Mouse (Mus musculus) myocyte (in vitro differentiated cells): ENCODE results near the gene Olfr49. TPM values are rescaled to one million over a fixed set of nuclear protein-coding genes. Genes with fewer than 3 reads are reported as not detected.

Source experiments
- H3K27me3 ChIP-seq: one replicate; pipeline ENCODE4 v1.6.1; 2011; ENCODE audit not compliant: control insufficient read depth, insufficient read depth, insufficient read length
- H3K36me3 ChIP-seq: one replicate; pipeline ENCODE4 v1.6.1; 2011; ENCODE audit not compliant: control insufficient read depth, insufficient read depth
- H3K4me2 ChIP-seq: one replicate; pipeline ENCODE4 v1.6.1; 2011; ENCODE audit warnings: low read depth, control low read depth
- H3K4me3 ChIP-seq: one replicate; pipeline ENCODE4 v1.5.1; 2011; ENCODE audit warnings: mild to moderate bottlenecking, control low read depth, moderate library complexity
- H3K79me2 ChIP-seq: one replicate; pipeline ENCODE4 v1.6.1; 2011; ENCODE audit not compliant: control insufficient read depth, insufficient read depth
- H3ac ChIP-seq: one replicate; pipeline ENCODE4 v1.6.1; 2011; ENCODE audit not compliant: control insufficient read depth, insufficient read length
- CEBPB ChIP-seq: IDR thresholded peaks from 2 replicates; pipeline ENCODE4 v1.6.1; 2011; ENCODE audit warnings: mild to moderate bottlenecking, moderate library complexity; ENCODE audit not compliant: poor library complexity, insufficient read depth, severe bottlenecking
- E2F4 ChIP-seq: IDR thresholded peaks from one replicate; pipeline ENCODE4 v1.6.1; 2011; ENCODE audit warnings: mild to moderate bottlenecking, control low read depth, moderate library complexity; ENCODE audit not compliant: insufficient read depth
- MAX ChIP-seq: IDR thresholded peaks from one replicate; pipeline ENCODE4 v1.6.1; 2011; ENCODE audit warnings: low read depth, mild to moderate bottlenecking, control low read depth
- MYOD1 ChIP-seq, 3 experiments: IDR thresholded peaks; one replicate each; pipeline ENCODE4 v1.6.1; 2011; ENCODE audit warnings: control low read depth in 2 of 3, low read depth in 2 of 3, mild to moderate bottlenecking in 2 of 3, moderate library complexity in 1 of 3; ENCODE audit not compliant: insufficient read length in 2 of 3, control insufficient read depth in 1 of 3
- MYOG ChIP-seq, 3 experiments: IDR thresholded peaks; one replicate each; pipeline ENCODE4 v1.6.1; 2011; ENCODE audit warnings: control low read depth in 2 of 3, low read depth in 2 of 3, mild to moderate bottlenecking in 2 of 3; ENCODE audit not compliant: insufficient read length in 2 of 3, control insufficient read depth in 1 of 3, insufficient read depth in 1 of 3
- POLR2A ChIP-seq: IDR thresholded peaks from one replicate; pipeline ENCODE4 v1.6.1; 2011; ENCODE audit warnings: low read depth, mild to moderate bottlenecking, control low read depth, moderate library complexity; ENCODE audit not compliant: insufficient read length
- POLR2AphosphoS2 ChIP-seq: IDR thresholded peaks from one replicate; pipeline ENCODE4 v1.6.1; 2011; ENCODE audit warnings: low read depth, control low read depth; ENCODE audit not compliant: insufficient read length
- REST ChIP-seq: IDR thresholded peaks from one replicate; pipeline ENCODE4 v1.6.1; 2011; ENCODE audit warnings: mild to moderate bottlenecking, control low read depth, moderate library complexity; ENCODE audit not compliant: insufficient read depth, insufficient read length
- SRF ChIP-seq: IDR thresholded peaks from one replicate; pipeline ENCODE4 v1.6.1; 2011; ENCODE audit warnings: low read depth; ENCODE audit not compliant: control insufficient read depth, insufficient read length
- TCF12 ChIP-seq: IDR thresholded peaks from one replicate; pipeline ENCODE4 v1.6.1; 2011; ENCODE audit warnings: mild to moderate bottlenecking, control low read depth; ENCODE audit not compliant: poor library complexity, insufficient read depth, severe bottlenecking
- TCF3 ChIP-seq: IDR thresholded peaks from one replicate; pipeline ENCODE4 v1.6.1; 2011; ENCODE audit warnings: low read depth, control low read depth; ENCODE audit not compliant: insufficient read length
- USF1 ChIP-seq: IDR thresholded peaks from one replicate; pipeline ENCODE4 v1.6.1; 2011; ENCODE audit warnings: low read depth, mild to moderate bottlenecking, control low read depth, moderate library complexity
- polyA plus RNA-seq: library from polyadenylated mRNA; unstranded; fragments of >200 nt; fragmentation: generic; extraction: Trizol; gene quantifications from one replicate; pipeline ENCODE4 v1.2.1, GENCODE M21; 2012; ENCODE audit warnings: missing spikeins

Olfr49 gene
- polyA plus RNA-seq, 1 experiment, result not detected

DNA sequence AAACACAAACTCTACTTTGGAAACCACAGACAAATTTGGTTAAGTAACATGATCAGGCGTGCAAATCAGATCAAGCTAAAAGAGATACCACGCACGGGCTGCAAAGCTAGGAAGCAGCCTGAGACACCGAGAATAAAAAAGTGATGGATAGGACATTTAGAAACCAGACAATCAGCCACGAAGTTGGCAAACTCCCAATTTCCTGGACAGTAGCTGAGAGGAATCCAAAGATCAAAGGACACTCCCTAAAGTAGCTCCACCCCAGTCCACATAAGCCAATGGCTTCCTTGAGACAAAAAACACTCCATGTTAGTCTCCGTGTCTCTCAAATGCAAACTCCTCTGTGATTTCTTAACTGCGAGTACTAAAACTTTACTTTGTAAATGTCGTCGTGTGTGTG lies 35.4 kb downstream of the Olfr49 start:
- TF ChIP-seq MAX (no peak), E2F4 (no peak), SRF (no peak)
- H3K4me3 ChIP-seq, result no peak overlapping the region
- no peak overlapping the region for H3K4me2 ChIP-seq
- no peak overlapping the region for H3ac ChIP-seq
- peaks cover 85% of the 10 kb centered on the region for H3K79me2 ChIP-seq
- H3K36me3 ChIP-seq, result peaks cover 18% of the 10 kb centered on the region
- H3K27me3 ChIP-seq, result no peaks in the 10 kb centered on the region

DNA sequence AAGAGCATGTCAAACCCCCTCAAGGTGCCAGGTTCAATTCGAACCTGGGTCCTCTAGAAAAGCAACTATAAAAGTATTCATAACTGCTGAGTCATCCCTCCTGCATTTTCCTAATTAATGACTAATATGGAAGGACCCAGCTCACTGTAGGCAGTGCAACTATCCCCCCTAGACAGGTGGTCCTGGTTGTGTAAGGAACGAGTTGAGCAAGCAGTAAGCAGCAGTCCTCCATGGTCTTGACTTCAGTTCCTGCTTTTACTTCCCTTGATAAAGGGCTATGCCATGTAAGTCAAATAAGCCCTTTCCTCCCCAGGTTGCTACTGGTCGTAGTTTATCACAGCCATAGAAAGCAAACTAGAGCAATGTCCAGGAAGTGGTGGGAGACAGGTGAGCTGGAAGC lies 38.5 kb downstream of the Olfr49 start:
- H3K36me3 ChIP-seq, result peaks cover 18% of the 10 kb centered on the region
- TF ChIP-seq POLR2A (no peak), MYOG (IDR thresholded peaks at IDR 0.05; ENCODE audit: control insufficient read depth in 1 of 3, insufficient read depth in 1 of 3, insufficient read length in 2 of 3, low read depth in 2 of 3) (no peak), TCF12 (no peak), MYOD1 (IDR thresholded peaks at IDR 0.05; ENCODE audit: control insufficient read depth in 1 of 3, insufficient read length in 2 of 3, low read depth in 2 of 3) (no peak), SRF (no peak), REST (no peak), E2F4 (no peak), TCF3 (no peak), USF1 (no peak), MAX (no peak), CEBPB (no peak), POLR2AphosphoS2 (no peak)

DNA sequence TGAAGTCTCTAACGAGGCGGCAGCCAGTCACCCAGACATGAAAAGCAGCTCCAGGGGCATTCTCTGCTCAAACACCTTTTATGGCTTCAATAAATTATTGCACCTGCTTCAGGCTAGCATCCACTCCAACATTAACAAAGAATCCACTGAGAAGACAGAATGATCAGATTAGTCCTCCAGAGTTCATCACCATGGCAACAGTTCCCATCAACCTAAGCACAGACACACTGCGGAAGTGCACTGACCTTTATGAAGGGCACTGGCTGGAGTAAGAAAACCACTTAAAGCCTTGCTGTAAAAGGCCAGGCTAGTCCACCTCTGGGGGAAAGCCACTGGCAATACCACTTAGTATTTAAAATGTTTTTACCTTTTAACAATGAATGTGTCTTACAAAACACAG lies 40.6 kb downstream of the Olfr49 start:
- TF ChIP-seq MYOD1 (IDR thresholded peaks at IDR 0.05; ENCODE audit: control insufficient read depth in 1 of 3, insufficient read length in 2 of 3, low read depth in 2 of 3) (no peak), CEBPB (no peak), USF1 (no peak), SRF (no peak), POLR2A (no peak), MAX (no peak), TCF3 (no peak)
- Histone ChIP-seq H3K36me3 (peaks cover 18% of the 10 kb centered on the region), H3K4me2 (no peak overlapping the region), H3K27me3 (no peaks in the 10 kb centered on the region), H3ac (no peak overlapping the region), H3K79me2 (peaks cover 47% of the 10 kb centered on the region), H3K4me3 (no peak overlapping the region)

More for the DNA sequence above, 38.5 kb downstream of the Olfr49 start:
- Histone ChIP-seq H3K4me2 (no peak overlapping the region), H3K27me3 (no peaks in the 10 kb centered on the region), H3ac (no peak overlapping the region), H3K79me2 (peaks cover 66% of the 10 kb centered on the region), H3K4me3 (no peak overlapping the region)

DNA sequence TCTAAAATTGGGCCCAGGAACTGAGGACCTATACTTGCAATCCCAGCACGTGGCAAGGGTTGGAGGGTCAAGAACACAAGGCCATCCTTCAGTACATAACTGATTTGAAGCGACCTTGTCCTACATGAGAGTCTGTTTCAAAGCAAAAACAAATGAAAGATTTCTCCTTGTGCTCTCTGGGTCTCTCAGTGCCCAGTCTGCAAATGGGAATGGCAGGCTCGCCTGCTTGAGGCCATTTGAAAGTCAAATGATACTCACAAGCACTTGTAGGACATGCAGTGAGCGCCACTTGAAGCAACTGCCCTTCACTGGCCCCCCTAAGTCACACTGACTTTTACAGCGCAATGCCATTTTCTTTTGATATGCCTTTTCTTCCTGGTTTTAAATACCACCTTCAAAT lies 44.2 kb downstream of the Olfr49 start:
- TF ChIP-seq POLR2A (no peak), TCF3 (no peak), E2F4 (no peak), TCF12 (no peak), POLR2AphosphoS2 (no peak), USF1 (no peak), MYOG (IDR thresholded peaks at IDR 0.05; ENCODE audit: control insufficient read depth in 1 of 3, insufficient read depth in 1 of 3, insufficient read length in 2 of 3, low read depth in 2 of 3) (no peak), CEBPB (no peak), REST (no peak), SRF (no peak), MAX (no peak), MYOD1 (IDR thresholded peaks at IDR 0.05; ENCODE audit: control insufficient read depth in 1 of 3, insufficient read length in 2 of 3, low read depth in 2 of 3) (no peak)
- Histone ChIP-seq H3K36me3 (peaks cover 4% of the 10 kb centered on the region), H3K4me3 (no peak overlapping the region), H3ac (no peak overlapping the region), H3K79me2 (peaks cover 17% of the 10 kb centered on the region), H3K4me2 (no peak overlapping the region), H3K27me3 (no peaks in the 10 kb centered on the region)

DNA sequence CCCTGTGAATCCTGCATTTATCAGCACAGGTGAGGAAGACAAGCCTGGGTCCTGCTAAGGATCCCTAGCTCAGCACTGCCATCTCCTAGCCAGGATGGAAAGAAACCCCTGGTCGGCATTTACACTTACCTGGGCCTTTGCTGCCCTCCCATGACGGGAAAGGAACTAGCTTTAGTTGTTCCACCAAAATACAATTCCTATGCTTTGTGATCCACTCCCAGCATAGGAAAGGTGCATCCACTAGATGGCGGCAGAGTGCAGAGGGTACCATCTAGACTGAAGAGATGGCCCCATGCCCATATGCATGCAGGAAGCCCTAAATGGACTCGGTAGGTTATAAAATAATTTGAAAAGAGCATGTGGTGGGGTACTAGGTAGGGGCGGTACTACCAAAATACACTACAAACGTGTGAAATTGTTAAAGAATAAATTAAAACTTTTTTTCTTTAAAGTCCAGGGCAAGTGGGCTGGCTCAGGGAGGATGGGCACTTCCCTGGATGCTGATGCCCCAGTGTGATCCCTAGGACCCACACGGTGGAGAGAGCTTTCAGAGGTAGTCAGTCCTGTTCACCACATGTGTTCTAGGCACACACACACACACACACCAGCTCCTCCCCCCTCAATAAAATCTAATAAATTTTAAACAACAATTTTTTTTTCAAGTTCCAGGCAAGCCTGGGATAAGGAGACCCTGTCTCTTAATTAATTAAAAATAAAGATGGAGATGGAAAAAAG lies 45.6 kb downstream of the Olfr49 start:
- H3K4me3 ChIP-seq, result no peak overlapping the region
- no peak overlapping the region for H3K4me2 ChIP-seq
- no peaks in the 10 kb centered on the region for H3K36me3 ChIP-seq
- no peaks in the 10 kb centered on the region for H3K27me3 ChIP-seq
- TF ChIP-seq POLR2AphosphoS2, result no peak
- no peak for TF ChIP-seq POLR2A
- TF ChIP-seq TCF12, result no peak
- no peak for TF ChIP-seq REST
- TF ChIP-seq TCF3, result no peak
- TF ChIP-seq CEBPB, result no peak
- no peak for TF ChIP-seq E2F4
- no peak for TF ChIP-seq USF1
- no peak for TF ChIP-seq MYOD1 (IDR thresholded peaks at IDR 0.05; ENCODE audit: control insufficient read depth in 1 of 3, insufficient read length in 2 of 3, low read depth in 2 of 3)
- TF ChIP-seq SRF, result no peak
- TF ChIP-seq MYOG (IDR thresholded peaks at IDR 0.05; ENCODE audit: control insufficient read depth in 1 of 3, insufficient read depth in 1 of 3, insufficient read length in 2 of 3, low read depth in 2 of 3), result no peak
- no peak for TF ChIP-seq MAX
- no peak overlapping the region for H3ac ChIP-seq
- H3K79me2 ChIP-seq, result peaks cover 8% of the 10 kb centered on the region
